Mouse (Mus musculus) myocyte (in vitro differentiated cells): ENCODE results near the gene Sectm1a. TPM values are rescaled to one million over a fixed set of nuclear protein-coding genes. Genes with fewer than 3 reads are reported as not detected.
A peak's percentile ranks its signal among the peaks of the same experiment; 100 is the strongest.
"Not testable (repeated sequence)": the region's sequence is repeated elsewhere in the genome, so short reads cannot be mapped to it uniquely, and the experiment has no call there.

Experiments
- H3K27me3 ChIP-seq: one replicate; pipeline ENCODE4 v1.6.1; 2011; ENCODE audit not compliant: control insufficient read depth, insufficient read depth, insufficient read length
- H3K36me3 ChIP-seq: one replicate; pipeline ENCODE4 v1.6.1; 2011; ENCODE audit not compliant: control insufficient read depth, insufficient read depth
- H3K4me2 ChIP-seq: one replicate; pipeline ENCODE4 v1.6.1; 2011; ENCODE audit warnings: low read depth, control low read depth
- H3K4me3 ChIP-seq: one replicate; pipeline ENCODE4 v1.5.1; 2011; ENCODE audit warnings: mild to moderate bottlenecking, control low read depth, moderate library complexity
- H3K79me2 ChIP-seq: one replicate; pipeline ENCODE4 v1.6.1; 2011; ENCODE audit not compliant: control insufficient read depth, insufficient read depth
- H3ac ChIP-seq: one replicate; pipeline ENCODE4 v1.6.1; 2011; ENCODE audit not compliant: control insufficient read depth, insufficient read length
- CEBPB ChIP-seq: IDR thresholded peaks from 2 replicates; pipeline ENCODE4 v1.6.1; 2011; ENCODE audit warnings: mild to moderate bottlenecking, moderate library complexity; ENCODE audit not compliant: poor library complexity, insufficient read depth, severe bottlenecking
- E2F4 ChIP-seq: IDR thresholded peaks from one replicate; pipeline ENCODE4 v1.6.1; 2011; ENCODE audit warnings: mild to moderate bottlenecking, control low read depth, moderate library complexity; ENCODE audit not compliant: insufficient read depth
- MAX ChIP-seq: IDR thresholded peaks from one replicate; pipeline ENCODE4 v1.6.1; 2011; ENCODE audit warnings: low read depth, mild to moderate bottlenecking, control low read depth
- MYOD1 ChIP-seq, 3 experiments: IDR thresholded peaks; one replicate each; pipeline ENCODE4 v1.6.1; 2011; ENCODE audit warnings: control low read depth in 2 of 3, low read depth in 2 of 3, mild to moderate bottlenecking in 2 of 3, moderate library complexity in 1 of 3; ENCODE audit not compliant: insufficient read length in 2 of 3, control insufficient read depth in 1 of 3
- MYOG ChIP-seq, 3 experiments: IDR thresholded peaks; one replicate each; pipeline ENCODE4 v1.6.1; 2011; ENCODE audit warnings: control low read depth in 2 of 3, low read depth in 2 of 3, mild to moderate bottlenecking in 2 of 3; ENCODE audit not compliant: insufficient read length in 2 of 3, control insufficient read depth in 1 of 3, insufficient read depth in 1 of 3
- POLR2A ChIP-seq: IDR thresholded peaks from one replicate; pipeline ENCODE4 v1.6.1; 2011; ENCODE audit warnings: low read depth, mild to moderate bottlenecking, control low read depth, moderate library complexity; ENCODE audit not compliant: insufficient read length
- POLR2AphosphoS2 ChIP-seq: IDR thresholded peaks from one replicate; pipeline ENCODE4 v1.6.1; 2011; ENCODE audit warnings: low read depth, control low read depth; ENCODE audit not compliant: insufficient read length
- REST ChIP-seq: IDR thresholded peaks from one replicate; pipeline ENCODE4 v1.6.1; 2011; ENCODE audit warnings: mild to moderate bottlenecking, control low read depth, moderate library complexity; ENCODE audit not compliant: insufficient read depth, insufficient read length
- SRF ChIP-seq: IDR thresholded peaks from one replicate; pipeline ENCODE4 v1.6.1; 2011; ENCODE audit warnings: low read depth; ENCODE audit not compliant: control insufficient read depth, insufficient read length
- TCF12 ChIP-seq: IDR thresholded peaks from one replicate; pipeline ENCODE4 v1.6.1; 2011; ENCODE audit warnings: mild to moderate bottlenecking, control low read depth; ENCODE audit not compliant: poor library complexity, insufficient read depth, severe bottlenecking
- TCF3 ChIP-seq: IDR thresholded peaks from one replicate; pipeline ENCODE4 v1.6.1; 2011; ENCODE audit warnings: low read depth, control low read depth; ENCODE audit not compliant: insufficient read length
- USF1 ChIP-seq: IDR thresholded peaks from one replicate; pipeline ENCODE4 v1.6.1; 2011; ENCODE audit warnings: low read depth, mild to moderate bottlenecking, control low read depth, moderate library complexity
- polyA plus RNA-seq: library from polyadenylated mRNA; unstranded; fragments of >200 nt; fragmentation: generic; extraction: Trizol; gene quantifications from one replicate; pipeline ENCODE4 v1.2.1, GENCODE M21; 2012; ENCODE audit warnings: missing spikeins

Gene Sectm1a
- polyA plus RNA-seq, 1 experiment, result 0.12 TPM

- H3K79me2 ChIP-seq, result no peaks in the 10 kb centered on the region
- no peak overlapping the region for H3ac ChIP-seq
- H3K4me2 ChIP-seq, result no peak overlapping the region
- H3K36me3 ChIP-seq, result no peaks in the 10 kb centered on the region
- TF ChIP-seq SRF (no peak), POLR2AphosphoS2 (no peak), REST (no peak), TCF12 (no peak), POLR2A (no peak), E2F4 (no peak), CEBPB (no peak), TCF3 (no peak), MYOD1 (IDR thresholded peaks at IDR 0.05; ENCODE audit: control insufficient read depth in 1 of 3, insufficient read length in 2 of 3, low read depth in 2 of 3) (no peak), MYOG (IDR thresholded peaks at IDR 0.05; ENCODE audit: control insufficient read depth in 1 of 3, insufficient read depth in 1 of 3, insufficient read length in 2 of 3, low read depth in 2 of 3) (no peak), MAX (no peak), USF1 (no peak)
- H3K27me3 ChIP-seq, result no peaks in the 10 kb centered on the region
- H3K4me3 ChIP-seq, result no peak overlapping the region
Observed at GRCm38 (mm10) chr11:121047826-121048399, 33.1 kb downstream of the Sectm1a start.

GRCm38 (mm10) chr11:121045286-121045685 lies 35.7 kb downstream of the Sectm1a start:
- Histone ChIP-seq H3K79me2 (no peaks in the 10 kb centered on the region), H3K4me2 (no peak overlapping the region), H3K27me3 (no peaks in the 10 kb centered on the region), H3K4me3 (no peak overlapping the region), H3K36me3 (no peaks in the 10 kb centered on the region), H3ac (no peak overlapping the region)
- TF ChIP-seq POLR2A, result no peak
- no peak for TF ChIP-seq TCF3
- no peak for TF ChIP-seq SRF
- TF ChIP-seq USF1, result no peak
- TF ChIP-seq E2F4, result no peak
- no peak for TF ChIP-seq MYOD1 (IDR thresholded peaks at IDR 0.05; ENCODE audit: control insufficient read depth in 1 of 3, insufficient read length in 2 of 3, low read depth in 2 of 3)
- TF ChIP-seq POLR2AphosphoS2, result no peak
- TF ChIP-seq MYOG (IDR thresholded peaks at IDR 0.05; ENCODE audit: control insufficient read depth in 1 of 3, insufficient read depth in 1 of 3, insufficient read length in 2 of 3, low read depth in 2 of 3), result no peak
- no peak for TF ChIP-seq CEBPB
- no peak for TF ChIP-seq MAX
- no peak for TF ChIP-seq TCF12
- no peak for TF ChIP-seq REST

GRCm38 (mm10) chr11:121043025-121043424 lies 38.0 kb downstream of the Sectm1a start:
- not testable (repeated sequence) for H3K27me3 ChIP-seq

DNA sequence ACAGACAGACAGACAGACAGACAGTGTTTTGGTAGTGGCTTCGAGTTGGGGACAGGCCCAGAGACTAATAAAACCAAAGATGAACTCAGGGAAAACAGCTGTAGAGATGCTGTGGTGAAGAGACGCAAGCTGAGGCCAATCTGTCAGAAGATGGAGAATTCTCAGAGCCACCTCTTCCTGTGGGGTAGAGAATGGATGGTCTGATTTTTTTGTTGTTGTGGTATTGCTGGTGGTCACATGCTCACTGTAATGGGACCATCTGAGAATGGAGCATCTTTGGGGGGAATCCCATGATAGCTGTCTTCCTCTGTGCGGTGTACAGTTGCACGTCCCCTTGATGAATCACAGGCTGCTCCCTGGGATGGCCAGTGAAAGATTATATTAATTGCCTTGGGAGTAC lies 38.5 kb downstream of the Sectm1a start:
- Histone ChIP-seq H3K79me2 (no peaks in the 10 kb centered on the region), H3ac (no peak overlapping the region), H3K27me3 (peaks cover 10% of the 10 kb centered on the region), H3K4me3 (no peak overlapping the region), H3K36me3 (no peaks in the 10 kb centered on the region), H3K4me2 (peak overlapping the region; percentile 27)
- TF ChIP-seq USF1 (peak; percentile 59), TCF3 (no peak)

More at GRCm38 (mm10) chr11:121043025-121043424, 38.0 kb downstream of the Sectm1a start:
- TF ChIP-seq TCF3 (peak; percentile 88), TCF12 (peak; percentile 32), MYOG (IDR thresholded peaks at IDR 0.05; ENCODE audit: control insufficient read depth in 1 of 3, insufficient read depth in 1 of 3, insufficient read length in 2 of 3, low read depth in 2 of 3) (peak; percentile 22 to 76 (median 76)), MYOD1 (IDR thresholded peaks at IDR 0.05; ENCODE audit: control insufficient read depth in 1 of 3, insufficient read length in 2 of 3, low read depth in 2 of 3) (peak in 2 of 3 experiments; percentile 66 to 83)
- not testable (repeated sequence) for H3ac ChIP-seq, H3K4me3 ChIP-seq, H3K79me2 ChIP-seq, H3K36me3 ChIP-seq
- H3K4me2 ChIP-seq, result peak overlapping the region; percentile 31

- Histone ChIP-seq H3ac (no peak overlapping the region), H3K4me2 (peak overlapping the region; percentile 52), H3K36me3 (no peaks in the 10 kb centered on the region), H3K27me3 (peaks cover 19% of the 10 kb centered on the region), H3K79me2 (no peaks in the 10 kb centered on the region), H3K4me3 (no peak overlapping the region)
- TF ChIP-seq REST (no peak), TCF3 (no peak), USF1 (no peak), SRF (no peak), MYOG (IDR thresholded peaks at IDR 0.05; ENCODE audit: control insufficient read depth in 1 of 3, insufficient read depth in 1 of 3, insufficient read length in 2 of 3, low read depth in 2 of 3) (no peak), POLR2AphosphoS2 (no peak), TCF12 (no peak), CEBPB (no peak), POLR2A (no peak), E2F4 (no peak), MYOD1 (IDR thresholded peaks at IDR 0.05; ENCODE audit: control insufficient read depth in 1 of 3, insufficient read length in 2 of 3, low read depth in 2 of 3) (no peak), MAX (no peak)
Observed at GRCm38 (mm10) chr11:121041636-121042035, 39.4 kb downstream of the Sectm1a start.
